Mouse (Mus musculus): ENCODE measurements around the gene Flrt1. TPM values are rescaled to one million over a fixed set of nuclear protein-coding genes. Genes with fewer than 3 reads are reported as not detected.

Gene Flrt1
- total and polyA plus RNA-seq, 3 experiments = not detected

GRCm38 (mm10) chr19:7083035-7083794 lies 22.3 kb downstream of the Flrt1 start:
- Histone ChIP-seq H3K4me3 (replicated peaks in 1 of 3; ENCODE audit: low read depth in 2 of 3, low read length in 2 of 3, poor library complexity in 1 of 3) (no peak overlapping the region), H3K9ac (ENCODE audit: insufficient read depth, low read depth) (no peak overlapping the region), H3K27ac (ENCODE audit: insufficient read depth, low read depth) (no peak overlapping the region), H3K4me2 (ENCODE audit: insufficient read depth, low read depth, poor library complexity, severe bottlenecking) (no peak overlapping the region), H3K27me3 (replicated peaks) (peaks cover 94% of the 10 kb centered on the region), H3K79me2 (replicated peaks; ENCODE audit: control insufficient read depth, extremely low read depth, insufficient read depth, poor library complexity, severe bottlenecking) (no peaks in the 10 kb centered on the region), H3K36me3 (replicated peaks in 1 of 2; ENCODE audit: control insufficient read depth in 1 of 2, insufficient read depth in 1 of 2, low read length in 1 of 2) (no peaks in the 10 kb centered on the region), H3K9me3 (replicated peaks; ENCODE audit: low read length) (no peaks in the 10 kb centered on the region), H3K4me1 (ENCODE audit: control insufficient read depth in 1 of 2, insufficient read depth in 2 of 2) (peaks cover 0 to 16% of the 10 kb centered on the region in 2 experiments; a peak in 2 of 4 replicates)
- no peak for DNase-seq (ENCODE audit: extremely low read depth)
- in situ Hi-C loops (cut with MboI; ENCODE audit: low pct_ligation_motif_present, low pct_unique_long_range_greater_than_20kb, low sequenced_read_pairs) (no loop called here), dilution Hi-C loops (cut with MboI; ENCODE audit: extremely low pct_ligation_motif_present, extremely low pct_unique_long_range_greater_than_20kb, low sequenced_read_pairs) (no loop called here)
- TF ChIP-seq CTCF (conservative IDR thresholded peaks at IDR 0.05 in 1 of 2, IDR thresholded peaks at IDR 0.05 in 1 of 2; ENCODE audit: low read depth in 2 of 2, low read length in 2 of 2) (no peak), E2F4 (IDR thresholded peaks at IDR 0.05; ENCODE audit: insufficient replicate concordance, low read depth, low read length) (no peak), USF1 (IDR thresholded peaks at IDR 0.05; ENCODE audit: low read depth, low read length) (no peak)

- no peak for DNase-seq (ENCODE audit: extremely low read depth)
- dilution Hi-C loops (cut with MboI; ENCODE audit: extremely low pct_ligation_motif_present, extremely low pct_unique_long_range_greater_than_20kb, low sequenced_read_pairs) = no loop called here
Observed at GRCm38 (mm10) chr19:7081516-7082266, 23.8 kb downstream of the Flrt1 start.

DNA sequence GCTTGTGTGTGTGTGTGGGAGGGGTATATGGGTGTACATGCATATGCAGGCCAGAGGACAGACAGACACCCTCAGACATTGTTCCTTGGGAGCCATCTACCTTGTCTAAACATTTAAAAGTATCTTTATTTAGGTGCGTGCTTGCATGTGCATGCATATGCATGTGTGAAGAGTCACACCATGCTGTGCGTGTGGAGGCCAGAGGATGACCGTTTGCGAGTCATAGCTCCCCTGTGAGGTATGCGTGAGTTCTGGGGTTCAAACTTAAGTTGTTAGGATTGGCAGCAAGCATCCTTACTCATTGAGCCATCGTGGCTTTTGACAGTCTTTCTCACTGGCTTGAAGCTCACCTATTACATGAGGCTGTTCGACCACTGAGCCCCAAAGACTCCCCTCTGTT lies 27.3 kb downstream of the Flrt1 start:
- H3K27me3 ChIP-seq (replicated peaks) = peaks cover 76% of the 10 kb centered on the region
- in situ Hi-C loops (cut with MboI; ENCODE audit: low pct_ligation_motif_present, low pct_unique_long_range_greater_than_20kb, low sequenced_read_pairs) = no loop called here
- dilution Hi-C loops (cut with MboI; ENCODE audit: extremely low pct_ligation_motif_present, extremely low pct_unique_long_range_greater_than_20kb, low sequenced_read_pairs) = no loop called here
- TF ChIP-seq POLR2A (IDR thresholded peaks at IDR 0.05; ENCODE audit: low read depth, low read length) (no peak), GABPA (IDR thresholded peaks at IDR 0.05; ENCODE audit: insufficient replicate concordance, low read depth, low read length) (no peak), JUND (conservative IDR thresholded peaks at IDR 0.05; ENCODE audit: low read depth, low read length) (no peak), HCFC1 (IDR thresholded peaks at IDR 0.05; ENCODE audit: low read depth, low read length) (no peak), NRF1 (IDR thresholded peaks at IDR 0.05; ENCODE audit: low read depth, low read length) (no peak), EP300 (IDR thresholded peaks at IDR 0.05; ENCODE audit: low read length) (no peak), MAFK (IDR thresholded peaks at IDR 0.05; ENCODE audit: insufficient replicate concordance, low read length) (no peak), E2F4 (IDR thresholded peaks at IDR 0.05; ENCODE audit: insufficient replicate concordance, low read depth, low read length) (no peak), ZNF384 (IDR thresholded peaks at IDR 0.05; ENCODE audit: low read depth, low read length) (no peak), POLR2AphosphoS2 (IDR thresholded peaks at IDR 0.05; ENCODE audit: low read depth, low read length) (no peak), SIN3A (IDR thresholded peaks at IDR 0.05; ENCODE audit: low read length) (no peak), TBP (conservative IDR thresholded peaks at IDR 0.05; ENCODE audit: low read depth, low read length) (no peak), RCOR1 (conservative IDR thresholded peaks at IDR 0.05; ENCODE audit: low read depth, low read length) (no peak), ZMIZ1 (IDR thresholded peaks at IDR 0.05; ENCODE audit: low read depth, low read length) (no peak), ZKSCAN1 (IDR thresholded peaks at IDR 0.05; ENCODE audit: borderline replicate concordance, low read depth, low read length) (no peak), USF2 (conservative IDR thresholded peaks at IDR 0.05; ENCODE audit: low read depth, low read length) (no peak)

More at GRCm38 (mm10) chr19:7081516-7082266, 23.8 kb downstream of the Flrt1 start:
- no peak for TF ChIP-seq ELF1 (IDR thresholded peaks at IDR 0.05; ENCODE audit: low read depth, low read length)
- no peak for TF ChIP-seq USF2 (conservative IDR thresholded peaks at IDR 0.05; ENCODE audit: low read depth, low read length)
- TF ChIP-seq BHLHE40 (IDR thresholded peaks at IDR 0.05; ENCODE audit: low read depth, low read length) = no peak
- TF ChIP-seq JUN (IDR thresholded peaks at IDR 0.05; ENCODE audit: insufficient read depth, low read depth, low read length) = no peak
- no peak for TF ChIP-seq SMC3 (IDR thresholded peaks at IDR 0.05; ENCODE audit: low read depth, low read length)
- TF ChIP-seq NELFE (IDR thresholded peaks at IDR 0.05; ENCODE audit: low read depth, low read length) = no peak
- TF ChIP-seq MEF2A (IDR thresholded peaks at IDR 0.05; ENCODE audit: borderline replicate concordance, low read depth, low read length) = no peak
- TF ChIP-seq HCFC1 (IDR thresholded peaks at IDR 0.05; ENCODE audit: low read depth, low read length) = no peak
- no peak for TF ChIP-seq ZNF384 (IDR thresholded peaks at IDR 0.05; ENCODE audit: low read depth, low read length)
- no peak for TF ChIP-seq MXI1 (IDR thresholded peaks at IDR 0.05; ENCODE audit: low read depth, low read length)
- TF ChIP-seq USF1 (IDR thresholded peaks at IDR 0.05; ENCODE audit: low read depth, low read length) = no peak
- no peak for TF ChIP-seq MAX (IDR thresholded peaks at IDR 0.05; ENCODE audit: low read length)
- no peak for TF ChIP-seq RAD21 (IDR thresholded peaks at IDR 0.05; ENCODE audit: low read depth, low read length)
- TF ChIP-seq GABPA (IDR thresholded peaks at IDR 0.05; ENCODE audit: insufficient replicate concordance, low read depth, low read length) = no peak
- no peak for TF ChIP-seq TBP (conservative IDR thresholded peaks at IDR 0.05; ENCODE audit: low read depth, low read length)
- Histone ChIP-seq H3K4me3 (replicated peaks in 1 of 3; ENCODE audit: low read depth in 2 of 3, low read length in 2 of 3, poor library complexity in 1 of 3) (no peak overlapping the region), H3K79me2 (replicated peaks; ENCODE audit: control insufficient read depth, extremely low read depth, insufficient read depth, poor library complexity, severe bottlenecking) (no peaks in the 10 kb centered on the region), H3K4me2 (ENCODE audit: insufficient read depth, low read depth, poor library complexity, severe bottlenecking) (no peak overlapping the region), H3K36me3 (replicated peaks in 1 of 2; ENCODE audit: control insufficient read depth in 1 of 2, insufficient read depth in 1 of 2, low read length in 1 of 2) (no peaks in the 10 kb centered on the region), H3K9ac (ENCODE audit: insufficient read depth, low read depth) (no peak overlapping the region), H3K9me3 (replicated peaks; ENCODE audit: low read length) (no peaks in the 10 kb centered on the region), H3K27me3 (replicated peaks) (peaks cover 92% of the 10 kb centered on the region), H3K4me1 (ENCODE audit: control insufficient read depth in 1 of 2, insufficient read depth in 2 of 2) (peaks cover 0 to 13% of the 10 kb centered on the region in 2 experiments; a peak in 2 of 4 replicates), H3K27ac (ENCODE audit: insufficient read depth, low read depth) (no peak overlapping the region)
- in situ Hi-C loops (cut with MboI; ENCODE audit: low pct_ligation_motif_present, low pct_unique_long_range_greater_than_20kb, low sequenced_read_pairs) = no loop called here

More for the DNA sequence above, 27.3 kb downstream of the Flrt1 start:
- H3K4me2 ChIP-seq (ENCODE audit: insufficient read depth, low read depth, poor library complexity, severe bottlenecking) = no peak overlapping the region
- no peak overlapping the region for H3K4me3 ChIP-seq (replicated peaks in 1 of 3; ENCODE audit: low read depth in 2 of 3, low read length in 2 of 3, poor library complexity in 1 of 3)
- peaks cover 0 to 9% of the 10 kb centered on the region in 2 experiments; a peak in 2 of 4 replicates for H3K4me1 ChIP-seq (ENCODE audit: control insufficient read depth in 1 of 2, insufficient read depth in 2 of 2)
- H3K36me3 ChIP-seq (replicated peaks in 1 of 2; ENCODE audit: control insufficient read depth in 1 of 2, insufficient read depth in 1 of 2, low read length in 1 of 2) = no peaks in the 10 kb centered on the region
- no peak overlapping the region for H3K27ac ChIP-seq (ENCODE audit: insufficient read depth, low read depth)
- H3K79me2 ChIP-seq (replicated peaks; ENCODE audit: control insufficient read depth, extremely low read depth, insufficient read depth, poor library complexity, severe bottlenecking) = no peaks in the 10 kb centered on the region
- no peaks in the 10 kb centered on the region for H3K9me3 ChIP-seq (replicated peaks; ENCODE audit: low read length)
- H3K9ac ChIP-seq (ENCODE audit: insufficient read depth, low read depth) = no peak overlapping the region
- DNase-seq (ENCODE audit: extremely low read depth) = no peak

All from CH12.LX (cell line).